Mouse (Mus musculus): ENCODE data around the gene Dgcr6. TPM values are rescaled to one million over a fixed set of nuclear protein-coding genes. Genes with fewer than 3 reads are reported as not detected.

The Dgcr6 gene
- polyA plus RNA-seq (2021; fragmentation: Nextera tagmentation): 158 and 178 TPM in 2 replicates
- long read RNA-seq, experiment 1, transcript Dgcr6-206 (5 exons, 1,086 nt): major isoform, 88 of 149 reads
- long read RNA-seq, experiment 1, transcript Dgcr6-203 (6 exons, 1,280 nt): minor isoform, 6 of 149 reads
- long read RNA-seq, experiment 1, transcript Dgcr6-201 (5 exons, 1,050 nt): minor isoform, 39 of 149 reads
- long read RNA-seq, experiment 1, partial matches to known transcripts: 11 of 149 reads
- long read RNA-seq, experiment 1, other reads (novel, unspliced or antisense): 5 of 149 reads
- long read RNA-seq, experiment 2, transcript Dgcr6-201 (5 exons, 1,050 nt): minor isoform, 36 of 98 reads
- long read RNA-seq, experiment 2, transcript Dgcr6-206 (5 exons, 1,086 nt): major isoform, 52 of 98 reads
- long read RNA-seq, experiment 2, partial matches to known transcripts: 0 of 98 reads
- long read RNA-seq, experiment 2, other reads (novel, unspliced or antisense): 8 of 98 reads

DNA sequence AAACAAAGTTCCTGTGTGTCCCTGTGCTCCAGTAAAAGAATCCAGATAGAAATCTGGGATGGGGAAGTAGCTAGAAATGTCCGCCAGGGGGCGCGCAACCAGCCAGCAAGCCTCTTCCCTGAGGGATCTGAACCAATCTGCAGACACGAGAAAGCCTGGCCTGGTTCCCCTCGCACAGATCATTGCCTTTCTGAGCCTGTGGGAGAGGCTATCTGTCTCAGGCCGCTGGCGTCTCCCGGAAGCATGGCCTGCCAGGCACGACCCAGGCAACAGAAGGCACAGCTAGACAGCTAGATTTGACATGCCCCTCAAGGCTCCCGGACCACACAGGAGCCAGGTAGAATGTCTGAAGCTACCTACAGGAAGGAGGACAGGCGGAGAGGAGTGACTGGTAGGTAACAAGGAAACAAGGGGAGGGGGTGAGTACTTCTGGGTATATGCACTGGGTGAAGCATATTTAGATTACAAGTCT lies at the start of gene Dgcr6:
Gene Dgcr6, plus strand, starts transcription at position 130 of the 472 bp plus-strand sequence.

Other genes with a start within 250 kb of the Dgcr6 start
- 0.93 and 1.1 TPM in 2 replicates for gene B830017H08Rik, start 219.7 kb upstream of the Dgcr6 start, polyA plus RNA-seq (2021; fragmentation: Nextera tagmentation)
- gene Car15, start 214.5 kb upstream of the Dgcr6 start, polyA plus RNA-seq (2021; fragmentation: Nextera tagmentation): 1.9 and 3.3 TPM in 2 replicates
- 0.11 and 0.40 TPM in 2 replicates for gene Gm20518, start 161.2 kb upstream of the Dgcr6 start, polyA plus RNA-seq (2021; fragmentation: Nextera tagmentation)
- gene Tssk1, start 158.6 kb upstream of the Dgcr6 start, polyA plus RNA-seq (2021; fragmentation: Nextera tagmentation): not detected in 2 replicates
- gene Dgcr2, start 154.3 kb upstream of the Dgcr6 start, polyA plus RNA-seq (2021; fragmentation: Nextera tagmentation): 85.0 and 101 TPM in 2 replicates
- gene Tssk2, start 154.2 kb upstream of the Dgcr6 start, polyA plus RNA-seq (2021; fragmentation: Nextera tagmentation): not detected in 2 replicates
- 16.4 and 18.7 TPM in 2 replicates for gene Ess2, start 141.5 kb upstream of the Dgcr6 start, polyA plus RNA-seq (2021; fragmentation: Nextera tagmentation)
- gene Gsc2, start 137.8 kb upstream of the Dgcr6 start, polyA plus RNA-seq (2021; fragmentation: Nextera tagmentation): not detected in 2 replicates
- gene Slc25a1, start 124.6 kb upstream of the Dgcr6 start, polyA plus RNA-seq (2021; fragmentation: Nextera tagmentation): 64.2 and 74.4 TPM in 2 replicates
- not detected in 2 replicates for gene Vpreb2, start 72.4 kb upstream of the Dgcr6 start, polyA plus RNA-seq (2021; fragmentation: Nextera tagmentation)
- 47.9 and 57.4 TPM in 2 replicates for gene Prodh, start 37.3 kb downstream of the Dgcr6 start, polyA plus RNA-seq (2021; fragmentation: Nextera tagmentation)
- 10.2 and 12.5 TPM in 2 replicates for gene Rtn4r, start 74.8 kb downstream of the Dgcr6 start, polyA plus RNA-seq (2021; fragmentation: Nextera tagmentation)
- not detected in 2 replicates for gene Ccdc188, start 165.0 kb downstream of the Dgcr6 start, polyA plus RNA-seq (2021; fragmentation: Nextera tagmentation)
- gene Zdhhc8, start 182.3 kb downstream of the Dgcr6 start, polyA plus RNA-seq (2021; fragmentation: Nextera tagmentation): 15.7 and 16.8 TPM in 2 replicates
- gene Trmt2a, start 195.8 kb downstream of the Dgcr6 start, polyA plus RNA-seq (2021; fragmentation: Nextera tagmentation): 32.8 and 34.9 TPM in 2 replicates
- 185 and 187 TPM in 2 replicates for gene Ranbp1, start 195.9 kb downstream of the Dgcr6 start, polyA plus RNA-seq (2021; fragmentation: Nextera tagmentation)
- not detected in 2 replicates for gene Gm49776, start 205.5 kb downstream of the Dgcr6 start, polyA plus RNA-seq (2021; fragmentation: Nextera tagmentation)
- 5.2 and 8.8 TPM in 2 replicates for gene Dgcr8, start 236.4 kb downstream of the Dgcr6 start, polyA plus RNA-seq (2021; fragmentation: Nextera tagmentation)

All from layer of hippocampus, adult 6 months (tissue).